Mouse (Mus musculus): ENCODE measurements around the gene Ttc27.
A peak's percentile ranks its signal among the peaks of the same experiment; 100 is the strongest.

Gene Ttc27

GRCm38 (mm10) chr17:74846031-74846891 is 128.7 kb downstream of the Ttc27 start:
- peak; percentile 35 to 46 for DNase-seq

GRCm38 (mm10) chr17:74850216-74850615 is 132.7 kb downstream of the Ttc27 start:
- DNase-seq: no peak

- no peak for DNase-seq
These were observed 141.8 kb downstream of the Ttc27 start for GRCm38 (mm10) chr17:74859298-74859697.

GRCm38 (mm10) chr17:74860180-74860993 is 142.9 kb downstream of the Ttc27 start:
- no peak for DNase-seq

- no peak for DNase-seq
These were observed 146.3 kb downstream of the Ttc27 start for GRCm38 (mm10) chr17:74863845-74864244.

GRCm38 (mm10) chr17:74864790-74865548 is 147.4 kb downstream of the Ttc27 start:
- no peak for DNase-seq

GRCm38 (mm10) chr17:74865694-74866564 is 148.4 kb downstream of the Ttc27 start:
- no peak for DNase-seq

GRCm38 (mm10) chr17:74866565-74867507 is 149.3 kb downstream of the Ttc27 start:
- DNase-seq: peak; percentile 85 to 90

- DNase-seq: no peak
These were observed 150.8 kb downstream of the Ttc27 start for GRCm38 (mm10) chr17:74868185-74868907.

GRCm38 (mm10) chr17:74869556-74869955 is 152.0 kb downstream of the Ttc27 start:
- DNase-seq: no peak

GRCm38 (mm10) chr17:74870177-74871160 is 152.9 kb downstream of the Ttc27 start:
- no peak for DNase-seq

GRCm38 (mm10) chr17:74872567-74872966 is 155.0 kb downstream of the Ttc27 start:
- no peak for DNase-seq

GRCm38 (mm10) chr17:74873756-74874155 is 156.2 kb downstream of the Ttc27 start:
- DNase-seq: no peak

GRCm38 (mm10) chr17:74875740-74876139 is 158.2 kb downstream of the Ttc27 start:
- peak; percentile 19 to 55 for DNase-seq

GRCm38 (mm10) chr17:74876954-74877353 is 159.4 kb downstream of the Ttc27 start:
- DNase-seq: no peak

GRCm38 (mm10) chr17:74879768-74880167 is 162.2 kb downstream of the Ttc27 start:
- no peak for DNase-seq

GRCm38 (mm10) chr17:74887039-74887438 is 169.5 kb downstream of the Ttc27 start:
- DNase-seq: peak in 1 of 2 experiments; percentile 0

GRCm38 (mm10) chr17:74888836-74889534 is 171.5 kb downstream of the Ttc27 start:
- DNase-seq: peak in 1 of 2 experiments; percentile 1

Data from kidney, postnatal 25 days (tissue).